Mouse (Mus musculus) midbrain, embryonic 12.5 days (tissue): ENCODE results near the gene Kif26b. TPM values are rescaled to one million over a fixed set of nuclear protein-coding genes. Genes with fewer than 3 reads are reported as not detected.

Experiments used
- ATAC-seq: fragments of 200-750 bp; cut with Nextera tagmentation; 2 replicates; pipeline ENCODE4 v1.8.0; 2017; ENCODE audit warnings: low read depth, moderate TSS enrichment, moderate library complexity; ENCODE audit not compliant: low FRiP score
- H3K27ac ChIP-seq: fragments of 300-500 bp; sonication (generic); replicated peaks from 2 replicates; pipeline ENCODE4 v1.5.1; 2016; ENCODE audit warnings: mild to moderate bottlenecking
- H3K27me3 ChIP-seq: fragments of 300-500 bp; sonication (generic); 2 replicates; pipeline ENCODE4 v1.6.1; 2016; ENCODE audit warnings: mild to moderate bottlenecking
- H3K36me3 ChIP-seq: fragments of 300-500 bp; sonication (generic); 2 replicates; pipeline ENCODE4 v1.6.1; 2016
- H3K4me1 ChIP-seq: fragments of 300-500 bp; sonication (generic); 2 replicates; pipeline ENCODE4 v1.6.1; 2016
- H3K4me2 ChIP-seq: fragments of 300-500 bp; sonication (generic); replicated peaks from 2 replicates; pipeline ENCODE4 v1.6.1; 2016; ENCODE audit warnings: mild to moderate bottlenecking, moderate library complexity
- H3K4me3 ChIP-seq: fragments of 300-500 bp; sonication (generic); 2 replicates; pipeline ENCODE4 v1.5.1; 2016; ENCODE audit warnings: mild to moderate bottlenecking
- H3K9ac ChIP-seq: fragments of 300-500 bp; sonication (generic); replicated peaks from 2 replicates; pipeline ENCODE4 v1.6.1; 2016; ENCODE audit warnings: mild to moderate bottlenecking, moderate library complexity
- H3K9me3 ChIP-seq: fragments of 300-500 bp; sonication (generic); 2 replicates; pipeline ENCODE4 v1.6.1; 2016; ENCODE audit warnings: mild to moderate bottlenecking
- WGBS: fragments of 180-500 bp; shearing (Covaris S2); methylation state at CpG from one replicate; pipeline ENCODE4 v1.1.7; 2016; 5-methylcytosine and 5-hydroxymethylcytosine counted together
- polyA plus RNA-seq: library from polyadenylated mRNA; unstranded; fragments of >200 nt; fragmentation: Nextera tagmentation; extraction: Ambion mirVana; gene quantifications from 2 replicates; pipeline ENCODE4 v1.2.1, GENCODE M21; 2016

Gene Kif26b
- polyA plus RNA-seq, 1 experiment from 2014 or later: 8.8 TPM

GRCm38 (mm10) chr1:178744526-178744925 is 215.6 kb downstream of the Kif26b start:
- 54% methylated on average over 7 of the region's 7 CpGs for WGBS
- H3K4me1 ChIP-seq: no peaks in the 10 kb centered on the region
- no peaks in the 10 kb centered on the region for H3K9me3 ChIP-seq
- no peak overlapping the region for H3K27ac ChIP-seq
- H3K4me2 ChIP-seq: no peak overlapping the region
- peaks cover 13% of the 10 kb centered on the region for H3K27me3 ChIP-seq
- no peak overlapping the region for H3K9ac ChIP-seq
- H3K36me3 ChIP-seq: no peaks in the 10 kb centered on the region
- no peak overlapping the region for H3K4me3 ChIP-seq
- ATAC-seq: no peak

GRCm38 (mm10) chr1:178744961-178745360 is 216.0 kb downstream of the Kif26b start:
- Histone ChIP-seq H3K27ac (no peak overlapping the region), H3K9me3 (no peaks in the 10 kb centered on the region), H3K36me3 (no peaks in the 10 kb centered on the region), H3K4me3 (no peak overlapping the region), H3K4me2 (no peak overlapping the region), H3K4me1 (no peaks in the 10 kb centered on the region), H3K9ac (no peak overlapping the region), H3K27me3 (peaks cover 13% of the 10 kb centered on the region)
- no peak for ATAC-seq
- 78% methylated on average over 6 of the region's 6 CpGs for WGBS

DNA sequence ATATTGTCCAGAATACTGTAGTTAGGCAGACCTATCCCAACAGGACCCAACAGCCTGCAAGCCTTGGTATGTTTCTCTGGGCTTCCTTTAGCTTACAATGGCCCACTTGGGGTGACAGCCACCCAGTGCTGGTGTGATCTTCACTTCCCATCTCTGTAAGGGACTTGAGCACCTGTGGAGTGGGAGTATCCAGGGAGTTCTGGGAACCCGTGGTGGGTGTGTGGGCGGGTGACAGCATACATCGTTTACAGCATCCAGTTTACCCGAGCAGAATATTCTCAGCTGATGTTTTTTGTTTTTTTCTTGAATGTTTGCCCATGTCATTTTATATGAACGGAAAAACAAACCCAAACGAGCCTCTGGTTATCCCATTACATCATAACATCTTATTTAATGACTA is 216.5 kb downstream of the Kif26b start:
- 87% methylated on average over 6 of the region's 6 CpGs for WGBS
- Histone ChIP-seq H3K4me3 (no peak overlapping the region), H3K36me3 (no peaks in the 10 kb centered on the region), H3K4me1 (no peaks in the 10 kb centered on the region), H3K9me3 (no peaks in the 10 kb centered on the region), H3K27ac (no peak overlapping the region), H3K27me3 (peaks cover 13% of the 10 kb centered on the region), H3K9ac (no peak overlapping the region), H3K4me2 (no peak overlapping the region)
- ATAC-seq: no peak

DNA sequence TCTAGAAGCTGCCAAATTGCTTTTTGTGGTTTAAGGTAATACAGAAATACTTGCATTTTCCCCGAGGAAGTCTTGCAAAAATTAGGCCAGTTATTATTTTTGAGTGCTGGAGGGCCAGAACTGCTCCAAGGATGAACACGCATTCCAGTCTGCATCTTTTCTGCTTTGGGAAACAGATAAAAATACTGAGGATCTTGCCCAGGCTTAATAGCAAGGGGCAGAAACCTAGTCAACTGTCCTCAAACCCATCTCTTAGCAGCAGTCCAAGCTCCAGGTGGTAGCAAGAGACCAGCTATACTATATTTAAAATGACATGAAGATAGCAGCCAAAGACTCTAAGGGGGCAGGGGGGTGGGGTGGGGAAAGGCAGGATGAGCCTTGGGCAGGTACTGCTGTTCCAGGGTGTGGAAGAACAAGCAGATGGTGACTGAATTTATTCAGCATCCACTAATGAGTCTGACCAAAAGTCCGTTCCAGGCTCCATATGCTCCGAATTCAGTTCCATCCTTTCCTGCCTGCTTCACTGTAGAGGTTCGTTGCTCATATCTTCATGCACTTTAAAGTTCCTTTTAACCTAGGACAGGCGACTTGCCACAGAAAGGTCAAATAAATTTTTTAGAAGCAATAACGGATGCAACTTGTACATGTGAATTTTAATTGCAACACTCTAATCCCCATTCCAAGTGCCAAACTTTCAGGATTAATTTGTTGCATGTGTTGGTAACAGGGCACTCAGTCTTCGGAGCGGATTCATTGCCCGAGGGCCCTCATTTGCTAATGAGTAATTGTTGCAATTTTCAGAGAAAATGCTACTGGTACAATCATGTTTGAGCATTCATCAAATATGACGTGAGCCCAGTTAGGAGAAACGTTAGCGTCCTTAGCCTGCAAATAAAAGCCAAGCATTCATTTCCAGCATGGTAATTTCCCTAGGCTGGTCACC is 218.6 kb downstream of the Kif26b start:
- no peak for ATAC-seq
- no peak overlapping the region for H3K9ac ChIP-seq
- H3K27me3 ChIP-seq: peaks cover 13% of the 10 kb centered on the region
- no peak overlapping the region for H3K4me2 ChIP-seq
- H3K4me3 ChIP-seq: no peak overlapping the region
- WGBS: 83% methylated on average over 13 of the region's 13 CpGs
- H3K9me3 ChIP-seq: no peaks in the 10 kb centered on the region
- H3K36me3 ChIP-seq: no peaks in the 10 kb centered on the region
- H3K4me1 ChIP-seq: no peaks in the 10 kb centered on the region
- no peak overlapping the region for H3K27ac ChIP-seq

DNA sequence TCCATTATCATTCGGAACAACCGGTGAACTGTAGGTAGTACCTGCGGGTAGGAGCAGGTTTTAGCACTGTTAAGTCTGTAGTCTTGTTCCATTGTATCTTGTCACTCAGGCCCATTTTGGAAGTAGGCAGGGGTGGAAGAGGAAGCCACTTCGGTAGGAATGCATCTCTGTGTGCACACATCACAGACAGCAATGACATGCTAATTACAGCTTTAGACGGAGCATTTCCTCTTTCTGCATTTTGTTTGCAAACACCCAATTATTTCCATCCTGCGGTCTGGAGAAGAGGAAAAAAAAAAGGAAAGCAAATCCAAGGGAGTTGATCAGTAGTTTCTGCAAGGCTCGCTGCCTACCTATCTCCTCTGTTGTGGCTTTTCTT is 219.3 kb downstream of the Kif26b start:
- Histone ChIP-seq H3K4me3 (no peak overlapping the region), H3K27ac (no peak overlapping the region), H3K9ac (no peak overlapping the region), H3K36me3 (no peaks in the 10 kb centered on the region), H3K9me3 (no peaks in the 10 kb centered on the region), H3K4me2 (no peak overlapping the region), H3K4me1 (no peaks in the 10 kb centered on the region), H3K27me3 (peaks cover 13% of the 10 kb centered on the region)
- no peak for ATAC-seq
- WGBS: 82% methylated on average over 7 of the region's 7 CpGs

- Histone ChIP-seq H3K4me2 (no peak overlapping the region), H3K4me1 (no peaks in the 10 kb centered on the region), H3K4me3 (no peak overlapping the region), H3K9me3 (no peaks in the 10 kb centered on the region), H3K27ac (no peak overlapping the region), H3K36me3 (no peaks in the 10 kb centered on the region), H3K9ac (no peak overlapping the region), H3K27me3 (peaks cover 13% of the 10 kb centered on the region)
- 96% methylated on average over 1 of the region's 1 CpGs for WGBS
- no peak for ATAC-seq
Measured at GRCm38 (mm10) chr1:178748617-178749016, 219.7 kb downstream of the Kif26b start.

GRCm38 (mm10) chr1:178749786-178750185 is 220.9 kb downstream of the Kif26b start:
- no peaks in the 10 kb centered on the region for H3K36me3 ChIP-seq
- ATAC-seq: no peak
- no peak overlapping the region for H3K4me3 ChIP-seq
- no peak overlapping the region for H3K4me2 ChIP-seq
- H3K4me1 ChIP-seq: no peaks in the 10 kb centered on the region
- H3K9me3 ChIP-seq: no peaks in the 10 kb centered on the region
- H3K27me3 ChIP-seq: peaks cover 3% of the 10 kb centered on the region; the same call in 1 of the 2 replicates
- no peak overlapping the region for H3K9ac ChIP-seq
- no peak overlapping the region for H3K27ac ChIP-seq
- 84% methylated on average over 9 of the region's 9 CpGs for WGBS

DNA sequence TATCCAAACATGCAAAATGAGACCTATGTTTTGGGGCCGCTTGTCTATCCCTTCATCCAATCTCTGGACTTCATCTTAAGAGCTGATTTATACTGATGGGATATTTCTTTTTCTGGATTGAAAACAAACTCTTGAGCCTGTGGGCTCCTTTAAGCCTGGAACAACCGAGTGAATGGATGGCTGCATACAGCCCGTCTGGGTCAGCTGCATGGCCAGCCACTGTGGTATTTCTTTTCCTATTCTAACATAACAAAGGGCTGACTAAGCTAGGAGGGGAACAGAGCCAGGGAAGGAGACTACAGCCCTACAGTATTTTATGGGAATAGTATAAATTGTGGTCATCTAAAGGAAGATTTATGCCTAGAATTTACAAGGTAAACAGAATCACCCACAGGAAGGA is 229.5 kb downstream of the Kif26b start:
- Histone ChIP-seq H3K4me1 (no peaks in the 10 kb centered on the region), H3K9ac (no peak overlapping the region), H3K4me2 (no peak overlapping the region), H3K9me3 (no peaks in the 10 kb centered on the region), H3K27me3 (0 out of 2 replicates have a peak, but pooled peaks cover 3% of the 10 kb centered on the region), H3K4me3 (no peak overlapping the region), H3K27ac (no peak overlapping the region), H3K36me3 (no peaks in the 10 kb centered on the region)
- 43% methylated on average over 3 of the region's 3 CpGs for WGBS
- ATAC-seq: no peak

DNA sequence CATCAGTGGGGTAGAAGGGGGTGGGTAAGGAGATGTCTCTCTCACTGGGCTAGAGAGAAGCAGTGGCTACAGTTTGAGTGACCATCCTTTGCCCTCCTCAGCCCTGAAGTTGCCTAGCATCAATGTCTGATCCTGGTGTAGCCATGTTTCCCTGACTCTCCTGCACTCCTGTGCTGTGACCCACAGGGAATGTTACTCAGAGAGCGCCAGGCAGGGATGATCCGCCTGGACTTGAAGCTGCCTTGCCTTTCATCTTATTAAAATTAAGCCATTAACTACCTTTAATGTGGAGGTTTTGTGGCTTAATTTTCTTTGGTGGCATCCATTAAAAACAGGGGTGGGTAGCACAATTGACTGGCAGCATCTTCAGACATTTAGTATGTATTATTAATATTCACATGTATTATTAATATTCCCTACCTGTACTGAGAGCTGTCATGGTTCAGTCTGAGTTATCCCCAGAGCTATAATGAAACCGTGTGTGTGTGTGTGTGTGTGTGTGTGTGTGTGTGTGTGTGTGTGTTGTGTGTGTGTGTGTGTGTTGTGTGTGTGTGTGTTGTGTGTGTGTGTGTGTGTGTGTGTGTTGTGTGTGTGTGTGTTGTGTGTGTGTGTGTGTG is 233.3 kb downstream of the Kif26b start:
- Histone ChIP-seq H3K9ac (no peak overlapping the region), H3K4me3 (no peak overlapping the region), H3K27ac (no peak overlapping the region), H3K4me2 (no peak overlapping the region), H3K9me3 (no peaks in the 10 kb centered on the region), H3K4me1 (no peaks in the 10 kb centered on the region), H3K36me3 (no peaks in the 10 kb centered on the region), H3K27me3 (no peaks in the 10 kb centered on the region)
- WGBS: 71% methylated on average over 3 of the region's 3 CpGs
- ATAC-seq: no peak

DNA sequence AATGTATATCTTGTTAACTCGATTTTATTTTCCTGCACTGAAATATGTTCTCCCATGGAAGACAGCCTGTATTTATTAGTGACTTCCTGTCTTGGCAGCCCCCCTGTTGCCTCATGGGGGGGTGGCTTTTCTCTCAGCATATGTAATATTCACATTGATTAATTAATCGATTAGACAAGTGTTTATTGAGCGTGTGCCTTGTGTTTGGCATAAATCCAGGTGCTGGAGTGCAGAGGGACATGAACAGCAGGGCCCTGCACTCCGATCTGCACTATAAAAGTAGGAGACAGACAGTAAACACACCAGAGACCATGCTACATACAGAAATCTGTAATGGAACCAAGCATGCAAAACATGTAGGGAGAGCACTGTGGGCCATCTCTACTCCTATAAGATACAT is 236.0 kb downstream of the Kif26b start:
- WGBS: 85% methylated on average over 4 of the region's 4 CpGs

DNA sequence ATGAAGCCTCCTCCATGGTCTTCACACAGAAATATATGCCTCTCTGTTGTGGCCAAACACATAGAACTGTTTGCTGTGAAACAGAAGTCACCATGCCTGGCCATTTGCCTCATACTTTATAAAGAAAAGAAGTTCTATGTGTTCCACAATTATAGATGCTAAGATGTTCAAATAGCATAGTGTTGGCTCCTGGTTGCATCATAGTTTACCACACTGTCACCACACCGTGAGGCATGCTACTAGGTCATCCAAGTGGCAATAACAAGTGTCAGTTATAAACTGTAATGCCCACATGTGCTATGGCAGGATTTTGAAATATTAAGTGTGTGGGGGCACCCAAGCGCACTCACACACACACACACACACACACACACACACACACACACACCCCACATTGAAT is 236.7 kb downstream of the Kif26b start:
- Histone ChIP-seq H3K36me3 (no peaks in the 10 kb centered on the region), H3K4me2 (no peak overlapping the region), H3K27ac (no peak overlapping the region), H3K27me3 (no peaks in the 10 kb centered on the region), H3K9me3 (no peaks in the 10 kb centered on the region), H3K4me3 (no peak overlapping the region), H3K4me1 (no peaks in the 10 kb centered on the region), H3K9ac (no peak overlapping the region)
- WGBS: 86% methylated on average over 2 of the region's 2 CpGs
- ATAC-seq: no peak

More for the DNA sequence above, 236.0 kb downstream of the Kif26b start:
- no peaks in the 10 kb centered on the region for H3K9me3 ChIP-seq
- no peaks in the 10 kb centered on the region for H3K27me3 ChIP-seq
- H3K27ac ChIP-seq: no peak overlapping the region
- H3K9ac ChIP-seq: no peak overlapping the region
- no peak overlapping the region for H3K4me2 ChIP-seq
- no peak for ATAC-seq
- H3K4me3 ChIP-seq: no peak overlapping the region
- H3K36me3 ChIP-seq: no peaks in the 10 kb centered on the region
- no peaks in the 10 kb centered on the region for H3K4me1 ChIP-seq

DNA sequence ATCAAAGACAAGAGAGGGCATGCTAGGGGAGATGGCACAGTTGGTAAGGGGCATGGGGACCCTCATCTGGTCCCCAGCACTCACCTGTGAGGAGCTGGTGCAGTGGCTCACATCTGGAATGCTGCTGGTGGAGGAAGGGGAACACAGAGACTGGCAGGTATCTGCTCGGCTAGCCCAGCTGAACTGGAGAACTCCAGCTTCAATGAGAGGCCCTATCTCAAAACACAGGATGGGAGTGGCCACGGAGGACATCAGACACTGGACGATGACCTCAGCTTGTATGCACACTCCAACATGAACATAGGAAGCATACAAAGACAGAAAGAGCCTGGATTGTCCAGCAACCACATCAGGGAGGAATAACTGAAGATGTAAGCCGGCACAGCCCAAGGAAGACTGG is 240.1 kb downstream of the Kif26b start:
- no peaks in the 10 kb centered on the region for H3K27me3 ChIP-seq
- no peaks in the 10 kb centered on the region for H3K36me3 ChIP-seq
- no peak overlapping the region for H3K4me2 ChIP-seq
- ATAC-seq: no peak
- H3K9ac ChIP-seq: no peak overlapping the region
- no peak overlapping the region for H3K4me3 ChIP-seq
- no peaks in the 10 kb centered on the region for H3K9me3 ChIP-seq
- H3K27ac ChIP-seq: no peak overlapping the region
- H3K4me1 ChIP-seq: no peaks in the 10 kb centered on the region
- WGBS: 89% methylated on average over 4 of the region's 4 CpGs
